Mouse (Mus musculus) embryonic facial prominence, embryonic 11.5 days (tissue): ENCODE measurements around the gene Pgap3. TPM values are rescaled to one million over a fixed set of nuclear protein-coding genes. Genes with fewer than 3 reads are reported as not detected.
A peak's percentile ranks its signal among the peaks of the same experiment; 100 is the strongest.

ENCODE experiments used
- ATAC-seq: fragments of 200-750 bp; cut with Nextera tagmentation; replicated peaks from 2 replicates; pipeline ENCODE4 v1.8.0; 2017; ENCODE audit warnings: low read depth; ENCODE audit not compliant: insufficient number of reproducible peaks, low FRiP score, low TSS enrichment
- DNase-seq: peaks from one replicate; pipeline ENCODE4 v3.0.0-alpha.2; 2015; ENCODE audit warnings: low spot score
- H3K27ac ChIP-seq: fragments of 300-500 bp; sonication (generic); replicated peaks from 2 replicates; pipeline ENCODE4 v1.5.1; 2014; ENCODE audit warnings: mild to moderate bottlenecking, low read depth, low read length, control low read depth
- H3K27me3 ChIP-seq: fragments of 300-500 bp; sonication (generic); 2 replicates; pipeline ENCODE4 v1.6.1; 2014; ENCODE audit warnings: mild to moderate bottlenecking, low read length, moderate library complexity, mixed read lengths; ENCODE audit not compliant: control insufficient read depth, insufficient read depth
- H3K36me3 ChIP-seq: fragments of 300-500 bp; sonication (generic); replicated peaks from 2 replicates; pipeline ENCODE4 v1.6.1; 2014; ENCODE audit warnings: low read depth, mild to moderate bottlenecking, low read length, moderate library complexity, mixed read lengths; ENCODE audit not compliant: control insufficient read depth, insufficient read depth
- H3K4me1 ChIP-seq: fragments of 300-500 bp; sonication (generic); 2 replicates; pipeline ENCODE4 v1.6.1; 2014; ENCODE audit warnings: low read length, mixed read lengths; ENCODE audit not compliant: control insufficient read depth, insufficient read depth
- H3K4me2 ChIP-seq: fragments of 300-500 bp; sonication (generic); 2 replicates; pipeline ENCODE4 v1.6.1; 2014; ENCODE audit warnings: low read depth, mild to moderate bottlenecking, control low read depth, low read length, moderate library complexity
- H3K4me3 ChIP-seq: fragments of 300-500 bp; sonication (generic); 2 replicates; pipeline ENCODE4 v1.5.1; 2014; ENCODE audit warnings: low read depth, low read length, control low read depth
- H3K9ac ChIP-seq: fragments of 300-500 bp; sonication (generic); replicated peaks from 2 replicates; pipeline ENCODE4 v1.6.1; 2014; ENCODE audit warnings: mild to moderate bottlenecking, control low read depth, low read length
- H3K9me3 ChIP-seq: fragments of 300-500 bp; sonication (generic); replicated peaks from 2 replicates; pipeline ENCODE4 v1.6.1; 2016; ENCODE audit warnings: mild to moderate bottlenecking, low read length, inconsistent platforms, mixed read lengths; ENCODE audit not compliant: control insufficient read depth
- WGBS: fragments of 180-500 bp; shearing (Covaris S2); extraction: QIAGEN DNeasy Blood & Tissue Kit; methylation state at CpG from one replicate; pipeline ENCODE4 v1.1.7; 2014; 5-methylcytosine and 5-hydroxymethylcytosine counted together
- polyA plus RNA-seq: library from polyadenylated mRNA; unstranded; fragments of >200 nt; fragmentation: Nextera tagmentation; extraction: Ambion mirVana; gene quantifications from 2 replicates; pipeline ENCODE4 v1.2.1, GENCODE M21; 2014

The Pgap3 gene
- polyA plus RNA-seq, 1 experiment from 2014 or later: 6.5 TPM

GRCm38 (mm10) chr11:98358161-98359083 is 41.9 kb downstream of the Pgap3 start, which contains the start of gene Stard3:
Gene Stard3 (plus strand): TSS chr11:98358368.
- no peaks in the 10 kb centered on the region for H3K9me3 ChIP-seq
- peak within 1 kb of the TSS; percentile 72 for H3K9ac ChIP-seq
- ATAC-seq: peak; percentile 80
- no peaks in the 10 kb centered on the region for H3K36me3 ChIP-seq
- peaks cover 7% of the 10 kb centered on the region for H3K4me1 ChIP-seq
- under 1% methylated on average over 60 of the region's 60 CpGs for WGBS
- peak within 1 kb of the TSS; percentile 69 for H3K4me2 ChIP-seq
- peak within 1 kb of the TSS; percentile 65 for H3K4me3 ChIP-seq
- DNase-seq: peak; percentile 95
- peak within 1 kb of the TSS; percentile 52 for H3K27ac ChIP-seq
- H3K27me3 ChIP-seq: peaks cover 2% of the 10 kb centered on the region

GRCm38 (mm10) chr11:98357396-98358160 is 42.7 kb downstream of the Pgap3 start:
- DNase-seq (peak; percentile 15), ATAC-seq (no peak)
- peaks cover 7% of the 10 kb centered on the region for H3K4me1 ChIP-seq
- H3K9me3 ChIP-seq: no peaks in the 10 kb centered on the region
- H3K4me3 ChIP-seq: peak overlapping the region; percentile 65
- H3K27me3 ChIP-seq: peaks cover 3% of the 10 kb centered on the region
- H3K36me3 ChIP-seq: no peaks in the 10 kb centered on the region
- peak overlapping the region; percentile 72 for H3K9ac ChIP-seq
- H3K27ac ChIP-seq: peak overlapping the region; percentile 52; the same call in 1 of the 2 replicates
- peak overlapping the region; percentile 33 for H3K4me2 ChIP-seq
- 10% methylated on average over 13 of the region's 13 CpGs for WGBS

GRCm38 (mm10) chr11:98356625-98357394 is 43.5 kb downstream of the Pgap3 start:
- Histone ChIP-seq H3K4me3 (no peak overlapping the region), H3K27me3 (peaks cover 10% of the 10 kb centered on the region), H3K36me3 (no peaks in the 10 kb centered on the region), H3K4me1 (peaks cover 7% of the 10 kb centered on the region), H3K27ac (no peak overlapping the region), H3K4me2 (no peak overlapping the region), H3K9me3 (no peaks in the 10 kb centered on the region), H3K9ac (no peak overlapping the region)
- 82% methylated on average over 7 of the region's 7 CpGs for WGBS
- DNase-seq (no peak), ATAC-seq (no peak)

GRCm38 (mm10) chr11:98355732-98356299 is 44.5 kb downstream of the Pgap3 start:
- Histone ChIP-seq H3K4me1 (peaks cover 4% of the 10 kb centered on the region), H3K27ac (no peak overlapping the region), H3K36me3 (no peaks in the 10 kb centered on the region), H3K4me3 (no peak overlapping the region), H3K27me3 (peaks cover 20% of the 10 kb centered on the region), H3K4me2 (no peak overlapping the region), H3K9ac (no peak overlapping the region), H3K9me3 (no peaks in the 10 kb centered on the region)
- ATAC-seq (no peak), DNase-seq (peak; percentile 91)
- 10% methylated on average over 6 of the region's 6 CpGs for WGBS

- Histone ChIP-seq H3K4me2 (no peak overlapping the region), H3K4me1 (peaks cover 3% of the 10 kb centered on the region), H3K9me3 (no peaks in the 10 kb centered on the region), H3K27ac (no peak overlapping the region), H3K27me3 (peaks cover 33% of the 10 kb centered on the region), H3K4me3 (no peak overlapping the region), H3K9ac (no peak overlapping the region), H3K36me3 (no peaks in the 10 kb centered on the region)
- DNase-seq (no peak), ATAC-seq (no peak)
- WGBS: 55% methylated on average over 14 of the region's 14 CpGs
Measured at GRCm38 (mm10) chr11:98354445-98354844, 45.8 kb downstream of the Pgap3 start.

- H3K9ac ChIP-seq: no peak overlapping the region
- 29% methylated on average over 8 of the region's 8 CpGs for WGBS
- no peaks in the 10 kb centered on the region for H3K9me3 ChIP-seq
- ATAC-seq (no peak), DNase-seq (no peak)
- peaks cover 40% of the 10 kb centered on the region for H3K27me3 ChIP-seq
- H3K4me3 ChIP-seq: no peak overlapping the region
- no peak overlapping the region for H3K4me2 ChIP-seq
- no peak overlapping the region for H3K27ac ChIP-seq
- H3K36me3 ChIP-seq: no peaks in the 10 kb centered on the region
- peaks cover 3% of the 10 kb centered on the region for H3K4me1 ChIP-seq
Measured at GRCm38 (mm10) chr11:98353651-98354211, 46.6 kb downstream of the Pgap3 start.

- WGBS: 67% methylated on average over 18 of the region's 18 CpGs
Measured at GRCm38 (mm10) chr11:98352272-98352990, 47.9 kb downstream of the Pgap3 start.

More at GRCm38 (mm10) chr11:98352272-98352990, 47.9 kb downstream of the Pgap3 start:
- Histone ChIP-seq H3K27me3 (peaks cover 53% of the 10 kb centered on the region), H3K4me3 (no peak overlapping the region), H3K9me3 (no peaks in the 10 kb centered on the region), H3K36me3 (no peaks in the 10 kb centered on the region), H3K4me2 (no peak overlapping the region), H3K4me1 (peaks cover 9% of the 10 kb centered on the region), H3K27ac (no peak overlapping the region), H3K9ac (no peak overlapping the region)
- no peak for ATAC-seq
- no peak for DNase-seq
